Mouse (Mus musculus) forelimb bud, embryonic 11.5 days (tissue): ENCODE measurements around the gene Prss12.

ENCODE experiments used
- DNase-seq: peaks from one replicate; pipeline ENCODE4 v3.0.0-alpha.2; 2012; ENCODE audit warnings: low read depth, low spot score

The Prss12 gene

DNA sequence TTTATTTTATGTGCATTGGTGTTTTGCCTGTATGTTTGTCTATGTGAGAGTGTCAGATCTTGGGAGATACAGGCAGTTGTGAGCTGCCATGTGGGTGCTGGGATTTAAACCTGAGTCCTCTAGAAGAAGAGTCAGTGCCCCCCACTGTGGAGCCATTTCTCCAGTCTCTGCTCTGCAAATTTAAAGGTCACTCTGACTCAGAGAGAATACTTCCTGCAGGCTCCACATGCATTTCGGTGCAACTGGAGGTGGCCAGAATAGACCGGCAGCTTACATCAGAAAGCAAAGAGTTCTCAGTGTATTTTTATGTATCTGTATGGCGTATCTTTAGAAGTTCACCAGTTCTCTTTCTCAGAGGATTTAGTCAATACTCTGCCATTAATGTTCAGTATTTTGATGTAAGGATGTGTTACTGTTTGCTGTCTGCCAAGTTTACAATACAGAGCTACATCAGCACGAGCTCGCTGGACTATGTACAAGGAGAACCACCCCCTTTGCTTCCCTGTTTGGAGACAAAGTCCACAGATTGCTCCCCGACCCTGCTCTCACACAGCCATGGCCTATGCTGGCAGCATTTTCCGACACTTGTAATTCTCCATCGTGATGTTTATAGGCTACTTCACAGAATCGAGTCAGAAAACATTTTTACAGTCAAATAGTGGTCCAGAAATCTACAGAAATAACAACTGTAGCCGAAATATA lies 81.2 kb downstream of the Prss12 start:
- DNase-seq: no peak

DNA sequence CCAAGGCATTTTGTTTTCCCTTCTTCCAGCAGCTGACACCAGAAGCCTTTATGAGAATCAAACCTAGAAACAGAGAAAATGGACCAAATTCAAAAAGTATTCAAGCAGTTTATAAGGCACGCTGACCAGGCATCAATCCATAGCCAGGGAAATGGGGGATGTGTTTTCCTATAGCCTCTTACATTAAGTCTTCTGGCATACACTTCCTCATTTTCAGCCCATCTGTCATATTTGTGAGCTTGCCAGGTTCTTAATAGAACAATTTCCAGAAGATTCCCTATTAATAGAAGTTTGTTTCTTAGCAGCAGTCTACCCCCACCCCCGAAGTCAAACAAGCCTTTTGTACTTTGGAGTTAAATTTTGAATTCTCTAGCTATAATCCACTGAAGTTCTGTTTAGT lies 84.4 kb downstream of the Prss12 start:
- DNase-seq: no peak

DNA sequence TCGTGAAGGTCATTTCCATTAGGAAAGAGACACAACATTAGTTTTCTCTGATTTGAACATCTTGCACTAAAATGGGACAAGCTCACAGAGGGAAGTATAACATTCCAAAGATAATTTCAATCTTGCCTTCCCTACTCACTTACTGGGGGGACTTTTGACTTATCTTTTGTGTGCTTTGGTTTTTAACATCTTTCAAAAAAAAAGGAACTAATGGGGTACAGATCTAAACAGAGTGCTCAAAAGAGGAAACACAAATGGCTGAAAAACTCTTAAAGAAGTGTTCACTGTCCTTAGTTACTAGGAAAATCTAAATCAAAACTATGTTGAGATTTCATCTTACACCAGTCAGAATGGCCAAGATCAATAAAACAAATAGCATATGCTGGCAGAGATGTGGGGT lies 90.6 kb downstream of the Prss12 start:
- DNase-seq: no peak

DNA sequence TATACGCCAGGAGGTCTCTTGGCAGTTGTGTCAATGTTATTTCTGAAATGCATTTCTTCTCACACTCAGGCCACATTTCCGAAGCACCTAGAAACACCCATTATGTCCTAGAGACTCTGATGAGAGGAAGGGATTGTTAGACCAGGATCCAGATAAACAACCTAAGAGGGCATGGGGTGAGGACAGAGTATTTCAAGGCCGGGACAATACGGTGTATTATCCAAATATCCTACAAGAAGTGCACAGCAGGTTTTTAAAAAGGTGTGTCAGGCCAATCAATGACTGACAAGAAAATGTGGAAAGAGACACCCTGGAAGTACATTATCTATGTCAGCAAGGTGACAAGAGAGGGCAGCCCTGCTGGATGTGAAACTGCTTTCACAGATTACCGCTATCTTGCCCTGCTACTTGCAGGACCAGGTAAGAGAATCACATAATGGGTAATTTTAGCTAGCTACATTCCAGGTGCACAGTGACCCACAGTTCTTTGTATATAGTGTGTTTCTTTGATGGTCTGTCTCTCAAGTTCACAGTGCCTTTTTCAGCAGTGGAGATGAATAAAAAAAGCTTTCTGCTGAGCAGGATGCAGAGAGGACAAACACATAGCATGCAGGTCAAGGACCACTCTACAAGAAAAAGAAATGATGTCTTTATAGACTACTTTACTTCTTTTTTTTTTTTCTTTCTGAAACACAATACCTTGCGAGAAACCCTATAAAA lies 97.0 kb downstream of the Prss12 start:
- no peak for DNase-seq

DNA sequence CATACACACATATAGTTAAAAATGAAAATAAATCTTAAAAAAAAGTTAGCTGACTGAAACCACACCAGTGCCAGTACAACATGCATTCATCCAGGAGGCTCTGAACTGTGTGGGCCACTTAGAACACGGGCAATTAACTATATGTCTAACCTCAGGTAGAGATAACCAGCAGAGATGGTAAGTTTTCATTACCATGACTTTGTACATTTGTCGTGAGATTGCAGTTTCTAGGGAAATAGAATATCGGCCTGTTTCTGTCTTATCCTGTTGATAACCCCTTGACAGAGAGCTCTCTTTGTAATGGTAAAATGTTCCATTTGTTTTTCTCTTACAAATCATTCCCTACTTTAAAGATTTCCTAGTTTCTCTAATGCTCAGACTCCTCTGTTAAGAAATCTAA lies 103.8 kb downstream of the Prss12 start:
- no peak for DNase-seq

DNA sequence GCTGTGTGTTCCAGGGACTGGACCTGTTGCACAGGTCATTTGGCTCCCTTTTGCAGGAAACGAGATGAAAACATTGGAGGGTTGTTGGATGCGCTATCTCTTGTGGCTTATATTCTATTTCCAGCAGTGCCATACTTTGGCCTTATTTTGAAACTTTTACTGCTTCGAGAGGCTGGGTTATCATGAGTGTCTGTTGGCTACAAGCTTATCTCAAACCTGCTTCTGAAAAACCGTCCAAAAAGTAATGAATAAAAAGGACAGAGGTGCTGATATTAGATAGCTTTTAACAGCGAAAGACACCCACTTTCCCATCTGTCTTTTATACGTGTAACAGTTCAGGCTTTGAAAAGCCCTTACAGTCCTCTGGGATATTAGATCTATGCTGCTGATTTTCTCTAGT lies 107.2 kb downstream of the Prss12 start:
- no peak for DNase-seq

DNA sequence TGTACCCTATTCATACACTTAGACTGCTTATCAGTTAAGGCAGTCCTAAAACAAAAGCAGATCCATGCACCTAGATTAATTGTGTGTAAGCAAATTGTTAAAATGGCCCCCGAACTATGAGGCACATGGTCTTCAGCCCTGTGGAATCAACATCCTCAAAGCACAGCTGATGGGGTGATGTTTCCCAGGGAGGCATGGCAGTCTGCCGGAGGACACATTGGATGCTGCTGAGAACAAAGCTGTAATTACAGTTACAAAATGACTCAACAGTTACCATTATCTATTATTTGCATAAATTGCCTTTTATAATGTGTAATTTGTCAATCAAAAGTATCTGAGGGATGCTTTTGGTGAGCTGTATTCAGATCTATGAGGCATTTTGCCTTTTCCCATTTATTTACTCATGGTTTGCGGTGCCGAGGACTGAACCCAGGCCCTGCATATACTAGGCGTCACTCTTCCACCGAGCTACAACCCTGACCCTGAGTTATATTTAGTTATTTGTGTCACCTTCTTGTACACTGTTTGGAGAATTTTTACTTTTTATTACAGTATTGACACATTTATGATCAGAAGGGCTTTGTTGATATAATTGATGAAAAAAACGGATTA lies 108.6 kb downstream of the Prss12 start:
- DNase-seq: no peak
